Mouse (Mus musculus): ENCODE results near the gene Dnajc8.
A peak's percentile ranks its signal among the peaks of the same experiment; 100 is the strongest.
"Not testable (repeated sequence)": the region's sequence is repeated elsewhere in the genome, so short reads cannot be mapped to it uniquely, and the experiment has no call there.

Gene Dnajc8

DNA sequence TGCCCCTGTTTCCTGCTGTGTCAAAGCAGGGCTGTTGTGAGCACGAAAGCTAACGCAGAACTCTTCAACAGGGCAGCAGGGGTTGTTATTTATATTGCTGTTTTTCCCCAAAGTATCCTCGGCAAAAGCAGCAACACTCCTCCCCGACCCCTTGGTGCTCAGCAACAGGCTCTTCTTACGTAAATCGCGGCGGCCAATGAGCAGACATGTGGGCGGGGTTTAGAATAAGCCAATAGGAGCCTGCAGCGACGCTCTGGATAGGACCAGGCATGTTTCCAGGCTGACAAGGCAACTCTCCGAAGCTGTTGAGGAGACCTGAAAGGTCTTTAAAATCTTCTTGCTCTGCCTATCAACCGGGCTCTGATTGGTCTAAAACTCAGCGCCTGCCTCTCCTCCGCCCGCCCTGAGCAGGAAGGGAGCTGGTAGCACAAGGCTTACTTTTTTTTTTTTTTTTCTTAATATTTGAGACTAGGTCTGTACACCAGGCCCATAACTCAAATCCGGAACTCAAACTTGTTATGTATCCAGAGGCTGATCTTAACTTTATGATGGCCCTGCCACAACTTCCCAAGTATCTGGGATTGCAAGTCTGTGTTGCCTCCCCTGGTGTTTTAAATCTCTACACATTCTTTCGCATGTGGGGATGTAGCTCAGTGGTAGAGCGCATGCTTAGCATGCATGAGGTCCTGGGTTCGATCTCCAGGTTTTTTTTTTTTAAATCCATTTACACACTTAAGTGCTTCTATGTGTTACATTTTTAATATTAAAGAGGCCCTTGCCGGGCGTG is 19.8 kb upstream of the Dnajc8 start:
- DNase-seq, result peak; percentile 74 to 82

GRCm38 (mm10) chr4:132518066-132518465 is 17.3 kb upstream of the Dnajc8 start:
- no peak for DNase-seq

GRCm38 (mm10) chr4:132519188-132519587 is 16.2 kb upstream of the Dnajc8 start:
- no peak for DNase-seq

- DNase-seq, result no peak
Measured at GRCm38 (mm10) chr4:132524321-132524741, 11.0 kb upstream of the Dnajc8 start.

- DNase-seq, result no peak
Measured at GRCm38 (mm10) chr4:132524808-132525207, 10.5 kb upstream of the Dnajc8 start.

- no peak for DNase-seq
Measured at GRCm38 (mm10) chr4:132526678-132527077, 8.7 kb upstream of the Dnajc8 start.

DNA sequence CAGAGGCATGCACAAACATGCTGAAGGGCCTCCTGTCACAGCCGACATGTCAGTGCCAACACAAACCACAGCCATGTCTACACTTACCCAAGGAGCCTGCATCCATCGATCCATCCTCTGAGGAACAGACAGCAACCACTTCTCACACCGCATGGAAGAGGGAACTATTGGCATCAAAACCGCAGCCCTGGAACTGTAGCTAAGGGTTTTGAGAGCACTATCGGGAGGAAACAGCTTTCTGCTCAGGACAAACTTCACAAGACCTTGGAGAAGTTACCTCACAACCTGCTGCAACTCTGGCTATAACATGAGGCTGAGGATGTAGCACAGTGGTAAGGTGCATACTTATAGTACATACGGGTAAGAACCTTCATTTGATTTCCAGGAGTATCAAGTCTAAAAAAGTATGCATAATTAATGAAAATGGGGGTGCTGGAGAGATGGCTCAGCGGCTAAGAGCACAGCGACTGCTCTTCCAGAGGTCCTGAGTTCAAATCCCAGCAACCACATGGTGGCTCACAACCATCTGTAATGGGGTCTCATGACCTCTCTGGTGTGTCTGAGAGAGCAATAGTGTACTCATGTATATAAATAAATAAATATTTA is 7.3 kb upstream of the Dnajc8 start:
- DNase-seq, result no peak

DNA sequence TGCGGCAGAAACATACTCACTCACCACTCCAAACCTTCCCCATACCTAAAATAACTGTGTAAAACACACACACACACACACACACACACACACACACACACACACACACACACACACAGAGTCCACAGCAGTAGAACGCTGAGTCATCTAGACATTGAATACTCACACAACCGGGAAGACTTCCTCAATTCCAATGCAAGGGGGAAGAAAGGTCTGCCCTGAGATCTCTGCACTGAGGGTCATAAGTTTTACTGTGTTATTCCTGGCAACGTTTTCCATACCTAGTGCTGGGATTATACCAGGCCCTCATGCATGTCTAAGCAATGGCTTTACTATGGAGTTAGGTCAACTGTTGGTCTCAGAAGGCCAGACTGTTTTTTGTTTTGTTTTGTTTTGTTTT is 6.0 kb upstream of the Dnajc8 start:
- DNase-seq, result no peak

DNA sequence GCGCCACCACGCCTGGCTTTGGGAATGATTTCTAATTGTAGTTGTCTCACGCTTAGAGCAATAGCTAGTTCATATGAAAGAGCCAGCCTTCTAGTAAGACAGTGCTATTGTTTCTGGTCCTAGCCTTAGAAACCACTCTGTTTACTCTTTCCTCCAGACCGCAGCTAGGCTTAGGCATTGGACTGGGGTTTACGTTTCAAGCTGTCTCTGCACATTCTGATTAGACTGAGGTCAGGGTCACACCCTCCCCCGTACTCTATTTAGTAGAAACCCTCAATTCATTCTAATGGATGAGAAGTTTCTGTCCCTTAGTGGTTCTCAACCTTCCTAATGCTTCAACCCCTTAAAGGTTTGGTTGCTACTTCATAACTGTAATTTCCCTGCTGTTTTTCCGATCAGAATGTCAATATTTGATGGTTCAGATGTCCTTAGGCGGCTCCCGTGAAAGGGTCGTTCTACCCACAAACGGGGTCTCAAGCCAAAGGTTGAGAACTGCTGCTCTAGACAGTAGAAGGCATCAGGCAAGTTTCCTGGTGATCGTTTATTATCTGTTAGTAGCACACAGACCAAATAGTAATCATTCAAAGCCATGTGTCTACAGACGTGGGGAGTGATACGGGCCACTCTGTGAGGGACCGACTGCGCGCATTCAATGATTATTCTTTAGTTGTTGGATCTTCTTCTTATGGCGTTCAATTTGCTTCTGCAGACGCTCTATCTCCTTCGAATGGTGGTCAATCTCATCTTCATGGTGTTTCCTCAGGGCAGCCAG is 5.1 kb upstream of the Dnajc8 start:
- no peak for DNase-seq

- no peak for DNase-seq
Measured at GRCm38 (mm10) chr4:132532496-132532895, 2.9 kb upstream of the Dnajc8 start.

- peak; percentile 77 to 78 for DNase-seq
Measured at GRCm38 (mm10) chr4:132532981-132533916, 2.1 kb upstream of the Dnajc8 start, which contains the start of gene Atpif1. Gene Atpif1, minus strand, starts transcription at chr4:132533659.

DNA sequence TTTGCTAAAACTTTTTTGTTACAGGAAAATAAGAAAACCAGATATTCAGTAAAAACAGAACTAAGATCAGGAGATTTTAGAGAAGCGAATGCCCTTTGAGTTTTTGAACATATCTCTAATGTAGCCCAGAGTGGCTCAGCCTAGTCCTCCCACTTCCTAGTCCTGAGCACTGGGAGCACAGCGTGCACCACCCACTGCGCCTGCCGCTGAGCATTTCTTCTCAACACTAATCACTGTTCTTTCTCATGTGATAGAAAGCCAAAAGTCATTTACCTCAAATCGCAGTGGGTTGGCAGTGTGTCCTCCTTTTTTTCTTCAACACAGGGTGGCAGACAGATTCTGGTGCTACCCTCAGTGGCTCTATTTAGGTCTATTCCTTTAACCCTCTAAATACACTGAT is 4.1 kb downstream of the Dnajc8 start:
- no peak for DNase-seq

GRCm38 (mm10) chr4:132541413-132541812 is 6.1 kb downstream of the Dnajc8 start:
- no peak for DNase-seq

DNA sequence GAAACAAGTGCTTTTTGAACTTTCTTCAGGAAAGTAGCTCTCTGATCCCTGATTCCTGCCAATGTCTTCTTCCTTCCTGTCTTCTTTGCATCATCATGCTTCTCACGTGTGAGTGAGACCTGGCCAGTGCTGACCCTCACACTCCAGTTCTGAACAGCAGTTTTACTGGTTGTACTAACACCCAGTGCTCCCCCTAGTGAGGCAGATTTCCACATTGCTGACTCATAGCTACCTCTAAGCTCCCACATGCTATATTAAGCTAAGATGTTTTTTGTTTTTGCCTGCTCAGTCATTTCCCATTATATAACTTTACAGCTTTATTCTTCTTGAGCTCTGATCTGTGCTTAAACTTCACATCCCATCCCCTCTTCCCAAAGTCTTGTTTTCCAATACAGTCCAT is 7.4 kb downstream of the Dnajc8 start:
- no peak for DNase-seq

DNA sequence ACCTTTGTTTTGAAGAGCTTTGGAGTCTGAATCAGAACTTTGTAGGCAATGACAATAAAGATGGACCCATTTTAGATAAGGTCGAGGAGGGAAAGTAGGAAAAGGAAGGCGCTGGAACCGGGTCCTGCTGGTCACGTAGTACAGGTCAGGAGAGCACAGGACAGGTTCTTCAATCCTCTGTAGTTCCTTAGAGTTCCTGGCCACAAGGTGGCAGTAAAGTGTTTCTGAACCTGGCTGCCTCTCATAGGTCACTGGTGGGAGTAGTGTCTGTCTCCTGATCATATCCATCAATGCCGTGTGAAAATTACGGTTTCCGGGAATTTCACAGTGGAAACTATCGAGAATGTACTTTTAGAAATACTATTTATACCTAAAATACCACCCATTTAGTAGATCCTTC is 10.5 kb downstream of the Dnajc8 start:
- DNase-seq, result peak in 1 of 2 experiments; percentile 70

GRCm38 (mm10) chr4:132554221-132554620 is 18.9 kb downstream of the Dnajc8 start:
- no peak for DNase-seq

- DNase-seq, result no peak
Measured at GRCm38 (mm10) chr4:132554653-132555052, 19.3 kb downstream of the Dnajc8 start.

GRCm38 (mm10) chr4:132555550-132555949 is 20.2 kb downstream of the Dnajc8 start:
- DNase-seq, result not testable (repeated sequence)

DNA sequence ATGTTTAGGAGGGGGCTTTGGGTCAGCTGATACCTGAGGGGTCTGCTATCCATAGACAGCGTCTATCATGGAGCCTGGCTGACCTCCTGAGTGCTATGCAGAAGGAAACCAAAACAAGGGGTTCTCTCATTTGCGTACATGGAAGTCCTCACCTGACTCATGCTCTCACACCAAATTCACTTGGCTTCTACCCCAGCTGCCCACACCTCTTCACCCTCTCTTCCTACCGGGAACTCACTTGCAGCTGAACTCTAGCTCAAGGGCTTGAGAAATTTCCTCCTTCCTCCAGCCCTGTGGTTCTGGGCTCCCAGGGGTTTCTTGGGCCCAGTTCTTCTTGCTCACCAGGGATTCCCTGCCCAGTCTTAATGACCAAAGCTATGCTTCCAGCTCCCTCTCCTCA is 27.9 kb downstream of the Dnajc8 start:
- no peak for DNase-seq

DNA sequence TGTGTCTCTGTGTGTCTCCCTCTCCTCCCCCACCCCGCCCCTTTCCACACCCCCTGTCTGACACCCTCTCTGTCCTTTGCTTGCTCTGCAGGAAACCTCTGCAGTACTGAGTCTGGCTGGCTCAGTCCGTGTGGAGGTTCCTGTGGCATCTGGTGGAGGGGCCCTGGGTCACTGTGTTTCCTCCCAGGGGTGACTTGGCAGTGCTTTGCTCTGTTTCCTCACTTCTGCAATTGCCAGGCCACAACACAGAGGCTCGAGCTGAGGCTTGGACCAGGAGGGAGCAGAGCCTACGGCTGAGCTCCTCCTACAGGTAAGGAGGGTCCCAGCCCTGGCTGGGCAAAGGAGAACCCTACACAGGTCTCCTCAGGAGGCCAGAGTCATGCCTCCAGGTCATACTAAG is 28.6 kb downstream of the Dnajc8 start, which contains the start of gene Ptafr:
Gene Ptafr (plus strand): TSS at position 103 of the 400 bp plus-strand sequence.
- peak; percentile 27 to 31 for DNase-seq

- no peak for DNase-seq
Measured at GRCm38 (mm10) chr4:132565089-132565747, 29.9 kb downstream of the Dnajc8 start.

DNA sequence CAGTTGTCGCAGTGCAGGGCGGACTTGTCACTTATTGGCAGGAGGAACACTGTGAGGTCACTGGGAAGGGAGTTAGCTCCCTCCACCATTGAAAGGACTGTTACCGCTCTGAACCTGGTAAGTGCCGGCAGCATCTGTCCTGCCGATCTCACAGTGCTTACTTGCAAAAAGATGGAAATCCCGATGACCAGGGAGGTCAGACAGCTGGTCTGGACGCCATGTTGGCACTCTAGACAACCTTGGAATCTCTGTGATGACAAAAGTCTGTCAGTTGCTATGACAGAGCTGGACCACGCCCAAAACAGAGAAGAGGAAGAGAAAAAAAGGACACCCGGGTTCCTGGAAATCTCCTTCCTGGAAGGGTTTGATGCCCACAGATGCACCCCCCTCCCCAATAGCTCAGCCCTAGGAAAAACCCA is 32.0 kb downstream of the Dnajc8 start:
- no peak for DNase-seq

All from spleen, adult 18-20 months (tissue).